Mouse (Mus musculus) left cerebral cortex, postnatal 10 days (tissue): ENCODE data around the gene Qser1. TPM values are rescaled to one million over a fixed set of nuclear protein-coding genes. Genes with fewer than 3 reads are reported as not detected.
A peak's percentile ranks its signal among the peaks of the same experiment; 100 is the strongest.
"Not testable (repeated sequence)": the region's sequence is repeated elsewhere in the genome, so short reads cannot be mapped to it uniquely, and the experiment has no call there.

Experiments
- DNase-seq, 2 experiments: peaks; one replicate each; pipeline ENCODE4 v3.0.0; 2021 to 2022; ENCODE audit warnings: low spot score in 2 of 2, mixed read lengths in 1 of 2; ENCODE audit errors: extremely low spot score in 1 of 2
- intact Hi-C: fragments of 180-260 bp; cut with DNase I; formaldehyde crosslinking; loops from one replicate; pipeline ENCODE4 v1.15.1; 2025
- total RNA-seq, 2 experiments: library from RNA; stranded (reverse); gene quantifications; 2 replicates each; pipeline ENCODE4 v1.2.3; 2021

The Qser1 gene
- total RNA-seq, result 10 to 100 TPM; 11.7 to 12.9 TPM

DNA sequence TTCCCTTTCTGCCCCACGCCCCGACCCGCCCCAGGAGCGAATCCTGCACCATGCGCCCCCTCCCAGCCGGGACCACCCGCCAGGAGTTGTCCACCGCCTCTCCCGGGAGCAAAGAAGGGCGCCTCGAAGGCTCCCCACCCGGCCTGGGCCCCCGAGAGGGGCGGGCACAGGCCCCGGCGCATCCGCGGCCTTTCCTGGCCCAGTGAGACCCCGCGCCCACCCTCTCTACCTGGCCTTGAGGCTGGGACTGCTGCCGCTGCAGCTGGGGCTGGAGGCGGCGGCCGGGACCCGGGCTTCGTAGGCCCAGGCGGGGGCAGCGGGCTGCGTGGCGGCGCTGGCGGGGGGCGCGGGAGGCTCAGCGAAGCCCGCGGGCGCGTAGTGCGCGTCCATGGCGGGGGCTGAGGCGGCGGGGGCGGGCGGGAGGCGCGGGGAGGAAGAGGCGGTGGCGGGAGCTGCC, at the start of gene Qser1:
Gene Qser1, minus strand, starts transcription at position 390 of the 457 bp plus-strand sequence.
- intact Hi-C loops, result no loop called here

DNA sequence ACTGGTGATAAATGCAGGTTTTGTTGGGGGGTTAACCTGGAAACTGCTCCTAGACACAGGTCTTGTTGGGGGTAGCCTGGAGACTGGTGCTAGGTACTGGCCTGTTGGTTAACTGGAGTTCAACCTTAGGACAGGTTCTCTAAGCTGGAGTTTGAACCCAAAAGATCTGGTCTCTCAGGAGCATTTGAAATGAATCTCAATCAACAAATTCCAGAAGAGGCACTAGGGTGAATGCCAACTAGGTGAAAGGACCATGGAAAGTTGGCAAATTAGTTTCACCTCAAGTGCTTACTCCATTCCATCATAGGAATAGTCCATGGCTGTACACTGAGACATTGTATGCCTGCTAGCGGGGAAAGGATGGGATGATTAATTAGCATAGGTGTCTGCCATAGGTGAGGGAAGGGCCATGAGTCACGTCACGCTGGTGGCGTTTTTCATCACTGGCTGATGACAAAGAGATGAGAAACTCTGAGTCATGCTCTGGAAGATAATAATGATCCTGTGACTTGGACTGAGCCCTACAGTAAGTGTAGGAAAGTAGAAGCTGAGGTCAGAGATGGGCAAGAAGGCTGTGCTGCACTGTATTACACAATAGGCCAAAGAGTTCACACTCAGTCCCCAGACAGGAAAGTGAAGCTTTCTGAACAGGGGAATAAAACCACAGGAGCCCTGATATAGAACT, 47.8 kb upstream of the Qser1 start:
- DNase-seq, result no peak
- intact Hi-C loops, result no loop called here

More for the DNA sequence above, at the start of gene Qser1:
- DNase-seq, result no peak

DNA sequence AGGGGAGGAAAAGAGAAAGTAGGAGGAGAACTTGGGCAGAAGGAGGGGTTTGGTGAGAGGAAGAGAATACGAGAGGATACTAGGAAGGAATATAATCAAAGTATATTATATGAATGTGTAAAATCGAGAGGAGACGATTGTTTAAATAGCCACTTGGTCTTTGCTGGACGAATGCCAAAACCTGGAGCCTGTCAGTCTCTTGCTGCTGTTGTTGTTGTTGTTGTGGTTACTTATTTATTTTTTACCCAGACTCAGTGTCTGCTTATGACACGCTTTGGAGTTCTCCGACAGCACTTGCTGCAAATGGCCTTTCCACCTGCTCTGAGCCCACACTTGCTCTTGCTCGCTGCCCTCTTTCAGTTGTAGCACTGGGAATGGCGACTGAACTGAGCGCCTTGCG, 43.9 kb upstream of the Qser1 start:
- intact Hi-C loops, result no loop called here
- DNase-seq, result no peak

DNA sequence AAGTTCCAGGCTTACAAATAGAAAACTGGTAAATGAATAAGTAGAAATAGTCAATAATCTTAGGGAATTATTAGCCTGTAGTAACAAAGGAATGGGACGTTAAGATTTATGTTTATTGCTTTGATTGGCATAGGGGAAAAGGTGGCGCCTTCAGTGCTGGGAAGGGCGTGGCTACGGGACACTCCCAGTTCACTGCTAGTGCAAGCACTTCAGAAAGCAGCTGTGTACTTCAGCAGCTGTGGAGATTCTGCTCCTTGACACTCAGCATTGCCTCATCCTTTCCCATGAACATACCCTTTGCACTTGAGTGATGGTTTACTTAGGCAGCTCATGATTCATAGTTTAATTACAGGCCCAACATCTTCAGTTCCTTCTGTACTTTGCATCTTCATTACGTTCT, 42.5 kb upstream of the Qser1 start:
- intact Hi-C loops, result no loop called here
- DNase-seq, result no peak

DNA sequence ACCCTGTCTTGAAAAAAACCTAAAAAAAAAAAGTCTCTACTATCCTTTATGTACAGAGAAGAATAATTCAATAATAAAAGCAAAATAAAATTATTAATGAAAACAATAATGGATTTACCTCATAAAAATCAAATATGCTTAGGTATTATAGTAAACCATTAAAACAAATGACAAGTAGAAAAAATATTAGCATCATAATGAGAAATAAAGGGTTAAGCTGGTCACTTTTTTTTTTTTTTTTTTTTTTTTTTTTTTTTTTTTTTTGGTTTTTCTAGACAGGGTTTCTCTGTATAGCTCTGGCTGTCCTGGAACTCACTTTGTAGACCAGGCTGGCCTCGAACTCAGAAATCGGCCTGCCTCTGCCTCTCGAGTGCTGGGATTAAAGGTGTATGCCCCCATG, 41.5 kb upstream of the Qser1 start:
- intact Hi-C loops, DNase-seq: not testable (repeated sequence)

DNA sequence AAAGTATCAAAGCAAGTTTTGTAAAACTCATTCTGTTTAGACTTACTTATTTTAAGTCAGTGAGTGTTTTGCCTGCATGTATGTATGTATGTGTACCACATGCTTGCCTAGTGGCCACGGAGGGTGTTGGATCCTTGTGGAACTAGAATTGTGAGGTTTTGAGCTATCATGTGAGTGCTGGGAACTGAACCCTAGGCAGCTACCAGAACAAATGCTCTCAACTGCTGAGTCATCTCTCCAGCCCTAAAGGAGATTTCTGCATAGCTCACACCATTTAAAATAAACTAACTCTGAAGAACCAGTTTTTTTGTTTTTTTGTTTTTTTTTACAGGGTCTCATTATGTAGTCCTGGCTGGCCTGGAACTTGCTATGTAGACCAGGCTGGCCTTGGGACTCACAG, 39.7 kb upstream of the Qser1 start:
- no peak for DNase-seq
- intact Hi-C loops, result no loop called here

DNA sequence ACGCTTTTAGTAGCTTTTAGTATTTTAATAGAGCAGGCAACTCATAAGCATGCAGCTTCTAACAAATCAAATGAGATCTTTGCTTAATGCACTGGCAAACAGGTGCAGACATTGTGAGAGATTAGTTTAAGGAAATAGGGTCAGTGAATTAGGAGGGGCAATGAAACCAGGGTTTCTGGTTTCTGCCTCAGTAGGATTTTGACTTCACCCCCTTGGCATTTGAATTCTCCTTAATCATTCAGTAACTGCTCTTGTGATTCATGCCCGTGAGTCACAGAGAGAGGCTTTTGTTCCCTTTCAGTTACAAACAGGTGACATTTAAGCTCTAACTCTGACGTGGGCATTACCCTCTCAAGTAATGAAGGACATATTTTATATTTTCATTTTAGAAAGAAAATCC, 39.2 kb upstream of the Qser1 start:
- no peak for DNase-seq
- intact Hi-C loops, result no loop called here

DNA sequence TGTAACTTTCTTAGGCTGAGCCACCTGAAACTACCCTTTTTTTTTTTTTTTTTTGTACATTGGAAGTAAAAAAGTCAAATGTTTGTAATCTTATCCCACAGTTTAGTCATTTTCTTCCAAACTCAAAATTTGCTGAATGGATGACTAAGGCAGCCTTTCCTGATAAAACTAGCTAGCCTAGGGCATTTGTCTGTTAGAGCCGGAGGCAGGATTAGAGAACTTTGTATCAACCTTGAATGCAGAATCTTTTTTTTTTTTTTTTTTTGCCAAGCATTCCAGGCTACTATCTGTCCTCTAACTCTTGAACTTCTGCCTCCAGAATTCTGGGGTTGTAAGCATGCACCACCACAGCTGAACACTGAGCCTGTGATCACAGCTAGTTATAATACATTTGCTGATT, 38.3 kb upstream of the Qser1 start:
- DNase-seq, result no peak
- intact Hi-C loops, result no loop called here

DNA sequence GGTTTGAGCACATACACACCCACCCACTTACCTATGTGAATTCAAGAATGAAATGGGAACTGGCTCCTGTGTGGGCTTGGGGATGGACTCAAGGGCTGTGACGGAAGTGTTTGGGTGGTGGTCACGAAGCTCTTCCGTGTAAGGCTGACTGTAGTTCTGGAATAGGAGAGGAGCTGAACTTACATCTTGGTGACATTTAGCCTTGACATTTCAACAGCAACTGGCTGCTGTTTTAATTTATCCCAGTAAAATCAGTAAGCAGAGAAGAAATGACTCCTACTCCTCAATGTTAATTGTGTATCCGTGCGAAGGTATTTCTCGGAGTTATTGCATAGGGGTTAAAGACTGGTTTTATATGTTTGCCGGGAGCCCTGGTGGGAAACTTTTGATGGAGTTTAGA, 36.0 kb upstream of the Qser1 start:
- no peak for DNase-seq
- intact Hi-C loops, result no loop called here

DNA sequence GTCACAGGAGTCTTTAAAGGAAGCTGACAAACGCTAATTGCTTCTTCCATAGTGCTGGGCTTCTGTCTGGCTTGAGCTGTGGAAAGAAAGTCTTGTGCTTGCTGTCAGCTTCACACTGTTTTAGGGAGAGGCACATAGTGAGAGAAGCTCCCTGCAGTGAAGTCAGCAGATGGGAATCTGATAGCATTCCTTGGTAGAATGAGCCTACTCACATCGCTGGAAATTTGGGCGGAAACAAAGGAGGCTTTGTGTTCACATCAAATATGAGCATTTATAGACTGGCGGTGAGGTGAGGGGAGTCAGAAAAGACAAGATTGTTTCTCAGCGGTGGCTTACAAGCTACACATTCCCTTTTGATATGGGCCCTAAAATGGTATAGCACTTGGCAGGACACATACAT, 35.1 kb upstream of the Qser1 start:
- DNase-seq, result no peak
- intact Hi-C loops, result no loop called here

DNA sequence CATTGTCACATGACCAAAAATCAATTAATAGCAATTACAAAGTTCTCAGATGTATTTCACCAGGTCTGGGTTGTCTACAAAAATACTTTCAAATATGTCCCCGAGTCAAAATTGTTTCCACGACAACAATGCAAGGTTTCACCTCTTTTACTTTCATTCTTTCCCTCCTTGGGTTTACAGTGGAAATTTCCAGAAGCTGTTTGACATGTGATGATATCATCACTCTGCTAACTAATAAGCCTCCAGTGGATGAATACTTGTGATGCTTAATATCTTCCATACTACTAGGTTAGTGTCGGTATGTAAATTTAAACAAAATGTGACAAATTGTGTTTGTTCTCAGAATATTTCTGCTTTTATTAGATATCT, 33.4 kb upstream of the Qser1 start:
- no peak for DNase-seq
- intact Hi-C loops, result no loop called here

DNA sequence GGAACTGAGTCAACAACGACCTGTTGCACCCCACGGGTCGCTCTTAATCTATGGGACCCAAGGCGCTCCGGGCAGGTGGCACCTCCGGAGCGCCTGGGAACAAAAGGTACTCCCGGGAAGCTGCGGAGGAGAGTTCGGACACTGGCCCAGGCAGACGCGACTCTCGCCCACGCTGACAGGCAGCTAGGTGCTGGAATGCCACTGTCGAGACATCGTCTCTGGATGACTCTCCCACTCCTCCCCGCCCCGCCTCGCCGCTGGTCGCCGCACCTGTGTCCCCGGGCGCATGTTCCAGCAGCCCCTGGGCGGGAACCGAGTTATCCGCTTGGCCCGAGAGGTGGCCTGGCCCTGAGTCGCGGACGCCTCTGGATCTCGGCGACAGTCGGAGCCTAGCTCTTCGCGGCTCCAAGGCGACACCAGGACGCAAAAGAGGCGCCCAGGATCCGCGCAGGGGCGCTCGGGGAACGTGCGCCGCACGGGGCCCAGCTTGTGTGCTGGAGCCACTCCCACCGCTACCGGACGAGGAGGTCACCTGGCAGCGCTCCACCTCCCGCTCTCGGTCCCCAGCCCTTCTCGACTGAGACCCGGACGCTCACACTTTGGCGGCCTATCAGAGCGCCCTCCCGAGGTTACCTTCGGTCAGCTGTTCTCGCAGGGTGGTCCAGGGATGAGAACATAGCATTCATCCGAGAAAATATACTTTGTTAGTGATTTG, 32.9 kb upstream of the Qser1 start, which contains the start of gene Prrg4:
Gene Prrg4, minus strand, starts transcription at position 601 of the 715 bp plus-strand sequence.
- intact Hi-C loops, result no loop called here
- peak; percentile 2 to 70 for DNase-seq

DNA sequence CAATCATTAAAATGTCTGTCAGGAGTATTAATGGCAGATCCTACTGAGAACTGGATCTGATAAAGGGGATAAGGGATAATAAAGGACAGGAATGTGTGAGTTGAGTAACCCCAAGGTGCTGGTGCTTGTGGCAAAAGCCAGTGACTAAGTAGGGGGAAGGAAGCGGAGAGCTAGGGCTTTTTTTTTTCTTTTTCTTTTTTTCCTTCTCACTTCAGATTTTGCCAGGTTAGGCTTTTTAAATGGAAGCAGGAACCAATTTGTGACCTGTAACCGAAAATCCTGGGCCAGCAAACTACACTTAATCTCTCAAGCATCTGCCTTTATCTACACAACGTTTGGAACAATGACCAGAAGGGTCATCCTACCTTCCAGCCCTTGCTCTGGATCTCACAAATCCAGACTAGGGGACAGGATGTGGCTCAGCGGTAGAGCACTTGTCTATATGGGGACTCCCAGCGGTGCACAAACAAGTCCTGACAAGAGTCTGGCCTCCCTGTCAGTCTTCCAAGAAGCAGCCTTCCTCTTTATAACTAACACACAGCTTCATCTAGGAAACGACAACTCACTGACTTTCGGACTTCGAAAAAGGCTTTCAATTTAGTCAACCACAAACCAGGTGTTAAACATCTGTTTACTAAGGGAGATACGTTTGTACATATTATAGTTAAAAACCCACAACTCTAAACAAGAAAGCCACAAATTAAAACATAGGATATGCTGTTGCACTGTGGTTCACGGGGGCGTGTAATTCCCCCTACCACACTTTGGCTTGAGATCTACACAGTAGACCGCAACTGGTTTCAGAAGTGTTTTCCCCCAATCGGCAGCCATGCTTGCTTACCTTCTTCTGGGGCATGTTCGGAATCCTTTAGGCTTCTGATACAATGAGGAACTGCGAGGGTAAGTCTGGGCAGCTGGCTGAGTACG, 31.9 kb upstream of the Qser1 start:
- no peak for DNase-seq
- intact Hi-C loops, result no loop called here

DNA sequence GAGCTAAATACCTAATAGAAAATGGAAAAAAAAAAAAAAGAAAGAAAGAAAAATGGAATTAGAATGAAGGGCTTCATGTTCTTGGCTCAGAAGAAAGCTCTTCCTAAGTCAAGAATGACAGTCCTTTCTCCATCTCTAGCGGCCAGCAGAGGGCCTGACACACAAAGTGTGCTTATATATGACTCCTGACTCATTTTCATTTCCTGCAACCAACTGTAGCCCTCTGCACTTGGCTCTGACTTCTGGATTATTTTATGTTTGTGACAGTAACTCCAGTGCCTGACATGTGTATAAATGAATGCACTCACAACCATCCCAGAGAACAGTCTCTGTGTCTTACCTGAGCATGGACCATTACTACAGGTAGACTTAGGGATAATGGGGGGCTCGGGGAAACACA, 31.1 kb upstream of the Qser1 start:
- no peak for DNase-seq
- intact Hi-C loops, result no loop called here

DNA sequence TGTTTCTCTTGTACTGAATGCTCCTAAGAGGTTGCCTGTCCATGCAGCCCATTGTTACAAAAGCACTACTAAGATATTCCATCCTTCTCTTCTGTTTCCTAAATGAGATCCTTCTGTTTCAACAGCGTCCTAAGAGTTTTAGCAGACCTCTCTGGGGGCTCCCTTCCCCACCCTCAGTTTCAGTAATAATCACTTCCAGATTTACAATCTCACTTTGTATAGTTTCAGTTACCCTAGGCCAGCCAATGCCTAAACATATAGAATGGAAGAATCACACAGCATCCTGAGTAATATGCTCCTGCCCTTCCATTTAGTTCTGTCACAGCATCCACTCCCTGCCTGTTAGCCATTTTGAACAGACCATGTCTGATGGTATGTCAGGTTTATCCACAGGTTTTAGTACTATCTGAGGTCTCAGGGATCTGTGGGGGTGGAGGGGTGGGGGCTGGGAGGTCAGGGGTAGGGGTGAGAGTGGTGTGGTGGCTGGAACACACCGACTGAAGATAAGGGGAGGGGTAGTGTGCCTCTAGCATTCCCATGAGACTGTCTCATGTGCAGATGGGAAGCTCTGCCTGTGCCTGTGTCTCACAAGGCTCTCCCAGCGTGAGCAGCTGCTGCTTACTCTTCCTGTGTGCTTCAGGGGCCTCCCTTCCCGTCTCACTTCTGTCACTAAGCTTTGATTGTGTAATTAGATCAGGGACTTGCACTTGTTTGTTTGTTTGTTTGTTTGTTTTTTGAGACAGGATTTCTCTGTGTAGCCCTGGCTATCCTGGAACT, 30.3 kb upstream of the Qser1 start:
- intact Hi-C loops, result no loop called here
- DNase-seq, result peak in 1 of 2 experiments; percentile 21

DNA sequence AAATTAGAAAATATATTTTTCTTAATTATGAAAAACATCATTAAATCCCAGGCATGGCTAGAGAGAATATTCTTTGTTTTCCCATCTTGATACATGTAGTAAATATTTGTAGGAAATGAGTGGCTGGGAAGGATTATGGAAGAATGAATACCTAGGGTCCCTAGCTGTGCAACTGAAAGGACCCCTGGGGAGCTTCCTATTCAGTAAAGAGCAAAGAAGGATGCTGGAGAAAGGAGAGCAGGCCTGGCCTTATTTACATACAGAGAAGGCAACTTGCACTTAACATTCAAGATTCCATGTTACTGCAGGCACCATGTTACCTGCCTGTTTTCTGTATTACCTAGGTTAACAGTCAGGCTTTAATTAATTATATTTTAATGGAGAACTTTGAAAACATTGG, 26.0 kb upstream of the Qser1 start:
- intact Hi-C loops, result no loop called here

DNA sequence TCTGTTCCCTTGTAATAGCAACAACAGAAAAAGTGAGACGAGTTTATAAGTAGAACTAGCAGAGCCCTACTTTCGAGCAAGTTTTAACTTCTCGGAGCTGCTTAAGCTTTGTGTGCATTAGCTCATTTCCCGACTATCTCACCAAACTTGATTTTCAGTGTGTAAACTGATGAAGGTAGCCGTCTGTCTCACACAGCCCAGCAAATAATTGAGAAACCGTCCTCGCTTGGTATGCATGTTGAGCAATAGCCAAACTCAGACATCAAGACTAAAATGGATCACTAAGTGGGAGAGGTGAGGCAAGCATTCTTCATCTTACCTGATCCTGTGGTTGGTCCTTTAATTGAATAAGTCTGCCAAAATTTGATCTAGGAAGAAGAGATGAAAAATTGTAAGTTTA, 25.2 kb upstream of the Qser1 start:
- intact Hi-C loops, result no loop called here
- no peak for DNase-seq

More for the DNA sequence above, 26.0 kb upstream of the Qser1 start:
- DNase-seq, result no peak

DNA sequence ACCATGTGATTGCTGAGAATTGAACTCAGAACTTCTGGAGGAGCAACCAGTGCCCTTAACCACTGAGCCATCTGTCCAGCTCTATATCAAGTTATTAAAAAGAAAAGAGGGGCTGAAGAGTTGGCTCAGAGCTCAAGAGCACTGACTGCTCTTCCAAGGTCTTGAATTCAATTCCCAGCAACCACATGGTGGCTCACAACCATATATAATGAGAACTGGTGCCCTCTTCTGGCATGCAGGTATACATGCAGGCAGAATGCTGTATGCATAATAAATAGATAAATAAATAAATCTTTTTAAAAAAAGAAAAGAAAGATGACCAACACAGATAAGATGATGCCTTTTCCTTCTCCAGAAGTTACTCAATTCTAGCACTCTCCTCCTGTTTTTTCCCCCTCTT, 24.4 kb upstream of the Qser1 start:
- DNase-seq, result no peak
- intact Hi-C loops, result no loop called here

DNA sequence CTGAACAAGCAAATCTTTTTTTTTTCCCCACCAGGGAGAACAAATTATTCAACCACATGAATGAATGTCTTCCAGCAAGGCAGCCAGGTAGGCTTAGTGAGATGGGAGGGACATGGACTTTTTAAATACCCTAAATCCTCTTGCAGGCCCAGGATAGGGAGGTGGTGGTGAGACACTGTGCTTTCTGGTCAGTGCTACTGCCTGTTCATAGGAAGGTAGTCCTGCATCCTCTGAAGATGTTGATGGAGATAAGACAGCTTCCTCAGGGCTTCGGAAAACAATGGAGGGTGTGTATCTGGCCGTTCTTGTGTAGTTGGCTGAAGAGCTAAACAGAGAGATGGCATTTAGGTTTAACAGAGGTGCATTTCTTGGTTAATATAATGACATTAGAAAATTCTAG, 15.9 kb upstream of the Qser1 start:
- no peak for DNase-seq
- intact Hi-C loops, result no loop called here
